In genomic region chr3:84324967-84325441, GRCm38 (mm10) we compare ENCODE assay signal across 12 mouse cellular contexts. TPM values are rescaled to one million over a fixed set of nuclear protein-coding genes. Genes with fewer than 3 reads are reported as not detected.
A peak's percentile ranks its signal among the peaks of the same experiment; 100 is the strongest.
DNase-seq lines count a peak whose midpoint lies in the region; ATAC-seq and TF ChIP-seq lines count a peak whose summit lies in the region.
"Had no signal": no experiment of that assay in that cellular context is flagged by ENCODE, and none has a peak within 500 bp of the region (broad histone marks: within the 10 kb centered on the region; RNA-seq: fewer than 3 reads in every experiment).

No protein-coding gene starts in this region.

- peaks cover 10% of the 10 kb centered on the region; the same call in 1 of the 2 replicates for H3K4me1 ChIP-seq in lung, embryonic 15.5 days
- peaks cover 5% of the 10 kb centered on the region for H3K4me1 ChIP-seq in lung, adult 2 months (ENCODE audit: control insufficient read depth, insufficient read depth, low read length)
- H3K4me1 ChIP-seq in kidney, adult 2 months (ENCODE audit: control insufficient read depth, insufficient read depth, low read length): peaks cover 4% of the 10 kb centered on the region; the same call in 1 of the 2 replicates

- no peak overlapping the region for H3K27ac ChIP-seq in lung, embryonic 15.5 days
- no peak overlapping the region for H3K27ac ChIP-seq in kidney, adult 2 months (ENCODE audit: insufficient read depth, low read depth, low read length)
- H3K27ac ChIP-seq: neural tube, embryonic 13.5 days had no signal

- no peak overlapping the region for H3K4me3 ChIP-seq in lung, embryonic 15.5 days
- H3K4me3 ChIP-seq in lung, adult 2 months (replicated peaks; ENCODE audit: extremely low read depth, low read depth, low read length): no peak overlapping the region
- H3K4me3 ChIP-seq in kidney, adult 2 months (ENCODE audit: insufficient read depth, low read depth, low read length): no peak overlapping the region
- H3K4me3 ChIP-seq: erythroblast, embryonic 14.5 days; megakaryocyte, embryonic 14.5 days; neural tube, embryonic 13.5 days had no signal

- TF ChIP-seq CTCF in lung, adult 2 months (IDR thresholded peaks at IDR 0.05; ENCODE audit: insufficient read depth, low read length): no peak
- no peak for TF ChIP-seq CTCF in kidney, adult 2 months (conservative IDR thresholded peaks at IDR 0.05; ENCODE audit: insufficient read depth, insufficient read length, low read depth, low read length)

- no peak for TF ChIP-seq POLR2A in lung, adult 2 months (IDR thresholded peaks at IDR 0.05; ENCODE audit: borderline replicate concordance, extremely low read depth, low read depth, low read length)
- TF ChIP-seq POLR2A in kidney, adult 2 months (IDR thresholded peaks at IDR 0.05; ENCODE audit: low read depth, low read length): no peak

- H3K4me2 ChIP-seq in lung, embryonic 15.5 days: no peak overlapping the region
- H3K4me2 ChIP-seq: neural tube, embryonic 13.5 days had no signal

- H3K9ac ChIP-seq in lung, embryonic 15.5 days: no peak overlapping the region
- H3K9ac ChIP-seq: neural tube, embryonic 13.5 days had no signal

- H3K27me3 ChIP-seq in lung, embryonic 15.5 days: no peaks in the 10 kb centered on the region
- H3K27me3 ChIP-seq in kidney, adult 2 months (replicated peaks; ENCODE audit: control insufficient read depth, insufficient read depth, low read length): no peaks in the 10 kb centered on the region
- H3K27me3 ChIP-seq: neural tube, embryonic 13.5 days had no signal

- no peaks in the 10 kb centered on the region for H3K36me3 ChIP-seq in lung, embryonic 15.5 days
- no peaks in the 10 kb centered on the region for H3K36me3 ChIP-seq in kidney, adult 2 months (ENCODE audit: control insufficient read depth, insufficient read depth, low read length)
- H3K36me3 ChIP-seq: neural tube, embryonic 13.5 days had no signal

- ATAC-seq in lung, embryonic 15.5 days (ENCODE audit: borderline replicate concordance, extremely low read depth, low FRiP score, low TSS enrichment): peak; percentile 42; the same call in 1 of the 2 replicates
- ATAC-seq in common myeloid progenitor, adult 5-6 weeks (replicated peaks; ENCODE audit: low read depth, poor library complexity, severe bottlenecking): 0 out of 2 replicates have a peak, but pooled peaks have one; percentile 48
- ATAC-seq in erythroblast, adult 5-6 weeks (replicated peaks; ENCODE audit: low FRiP score, poor library complexity, severe bottlenecking): no peak

- H3K9me3 ChIP-seq in lung, embryonic 15.5 days: no peaks in the 10 kb centered on the region
- H3K9me3 ChIP-seq: megakaryocyte, embryonic 14.5 days; neural tube, embryonic 13.5 days had no signal

- DNase-seq in lung, adult 2 months: no peak
- DNase-seq in liver: peak; percentile 76
- peak; percentile 67 for DNase-seq in skeletal muscle tissue, adult 2 months (ENCODE audit: low read depth, low spot score)
- DNase-seq in left cerebral cortex, adult 9 months (ENCODE audit: low spot score in 2 of 2): no peak
- no peak for DNase-seq in kidney, adult 2 months
- DNase-seq: spleen, adult 18-20 months had no signal

- 73% methylated on average over 12 of the region's 12 CpGs for WGBS in lung, embryonic 15.5 days
- 71% methylated on average over 12 of the region's 12 CpGs for WGBS in lung, adult 2 months
- WGBS in kidney, adult 2 months: 80% methylated on average over 12 of the region's 12 CpGs

RNA-seq across cellular contexts. Expression of gene Trim2, which starts 18.3 kb away (rescaled TPM):
- 25.0 and 31.4 TPM in 2 replicates for polyA plus RNA-seq in lung, embryonic 15.5 days (2015; fragmentation: Nextera tagmentation; extraction: Ambion mirVana)
- 26.3 and 29.8 TPM in 2 replicates for polyA plus RNA-seq in lung, adult 2 months (2012; rRNA removed)
- 1.7 and 3.0 TPM in 2 replicates for total RNA-seq in common myeloid progenitor, adult 5-6 weeks (2017)
- 1.9 and 3.8 TPM in 2 replicates for total RNA-seq in erythroblast, adult 5-6 weeks (2015; ENCODE audit: low replicate concordance)
- total RNA-seq in erythroblast, adult 5-6 weeks (2017; ENCODE audit: low replicate concordance): 4.3 and 4.5 TPM in 2 replicates
- polyA plus RNA-seq in kidney, adult 2 months (2012; rRNA removed): 44.5 and 49.2 TPM in 2 replicates

Comparison
In these comparisons a context has a peak if more than half of its experiments do, and no peak if none do; other contexts are left out.
1. DNase-seq: peak in liver (single experiment) and skeletal muscle tissue, adult 2 months (single experiment); none in lung, adult 2 months (single experiment), left cerebral cortex, adult 9 months (0 of 2) and kidney, adult 2 months (single experiment).